Mouse (Mus musculus): ENCODE measurements around the gene Eftud2.

DNA sequence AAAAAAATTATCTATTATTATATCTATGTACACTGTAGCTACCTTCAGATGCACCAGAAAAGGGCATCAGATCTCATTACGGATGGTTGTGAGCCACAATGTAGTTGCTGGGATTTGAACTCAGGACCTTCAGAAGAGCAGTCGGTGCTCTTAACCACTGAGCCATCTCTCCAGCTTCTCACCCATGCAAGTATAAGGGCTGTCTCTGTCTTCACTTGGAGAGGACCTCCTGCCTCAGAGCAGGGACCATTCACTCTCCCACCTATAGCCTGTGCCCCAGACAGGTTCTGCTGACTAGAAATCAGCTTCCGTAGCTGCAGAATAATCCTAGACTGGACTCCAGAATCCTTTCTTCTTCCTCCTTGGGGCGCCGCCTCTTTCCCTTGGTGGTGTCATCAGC, 21.3 kb upstream of the Eftud2 start:
- TF ChIP-seq GATA1 (IDR thresholded peaks at IDR 0.05; ENCODE audit: low read length) (no peak), TAL1 (IDR thresholded peaks at IDR 0.05; ENCODE audit: low read length) (no peak)
